Mouse (Mus musculus): Measurements from ENCODE around the gene Vps50. TPM values are rescaled to one million over a fixed set of nuclear protein-coding genes. Genes with fewer than 3 reads are reported as not detected.
"Not testable (repeated sequence)": the region's sequence is repeated elsewhere in the genome, so short reads cannot be mapped to it uniquely, and the experiment has no call there.

Vps50 gene
- polyA plus RNA-seq, 1 experiment: 1.6 TPM

DNA sequence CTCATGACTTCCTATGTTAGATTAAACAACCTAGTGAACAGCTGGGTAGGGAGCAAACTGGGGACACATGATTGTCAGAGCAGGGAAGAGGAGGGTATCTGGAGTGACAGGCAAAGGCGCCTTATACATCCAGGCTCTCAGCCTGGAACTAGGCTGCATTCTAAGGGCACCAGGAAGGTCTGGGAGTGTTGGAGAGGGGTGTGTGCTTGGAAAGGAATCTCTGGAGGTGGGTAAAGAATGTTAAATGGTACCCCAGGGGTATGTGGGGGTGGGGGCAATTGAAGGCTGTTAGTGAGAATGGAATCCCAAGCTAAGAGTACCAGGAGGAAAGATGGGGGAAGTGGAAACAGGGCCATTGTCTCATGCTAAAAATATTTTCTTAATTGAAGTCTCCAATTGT, 96.1 kb downstream of the Vps50 start:
- Histone ChIP-seq H3K9me3 (no peaks in the 10 kb centered on the region), H3K4me1 (peaks cover 4% of the 10 kb centered on the region; the same call in 1 of the 2 replicates), H3K27me3 (replicated peaks) (no peaks in the 10 kb centered on the region), H3K36me3 (replicated peaks; ENCODE audit: low read length) (peaks cover 61% of the 10 kb centered on the region), H3K4me3 (replicated peaks) (no peak overlapping the region)
- TF ChIP-seq FLI1 (IDR thresholded peaks at IDR 0.05; ENCODE audit: low read length): no peak
- TF ChIP-seq GATA1 (IDR thresholded peaks at IDR 0.05; ENCODE audit: borderline replicate concordance, low read length): no peak

GRCm38 (mm10) chr6:3612827-3613226, 114.6 kb downstream of the Vps50 start:
- H3K36me3 ChIP-seq (replicated peaks; ENCODE audit: low read length): no peaks in the 10 kb centered on the region
- TF ChIP-seq GATA1 (IDR thresholded peaks at IDR 0.05; ENCODE audit: borderline replicate concordance, low read length): no peak
- no peak for TF ChIP-seq FLI1 (IDR thresholded peaks at IDR 0.05; ENCODE audit: low read length)
- no peaks in the 10 kb centered on the region for H3K9me3 ChIP-seq
- H3K27me3 ChIP-seq (replicated peaks): no peaks in the 10 kb centered on the region
- H3K4me1 ChIP-seq: peaks cover 4% of the 10 kb centered on the region; the same call in 1 of the 2 replicates
- H3K4me3 ChIP-seq (replicated peaks): no peak overlapping the region

DNA sequence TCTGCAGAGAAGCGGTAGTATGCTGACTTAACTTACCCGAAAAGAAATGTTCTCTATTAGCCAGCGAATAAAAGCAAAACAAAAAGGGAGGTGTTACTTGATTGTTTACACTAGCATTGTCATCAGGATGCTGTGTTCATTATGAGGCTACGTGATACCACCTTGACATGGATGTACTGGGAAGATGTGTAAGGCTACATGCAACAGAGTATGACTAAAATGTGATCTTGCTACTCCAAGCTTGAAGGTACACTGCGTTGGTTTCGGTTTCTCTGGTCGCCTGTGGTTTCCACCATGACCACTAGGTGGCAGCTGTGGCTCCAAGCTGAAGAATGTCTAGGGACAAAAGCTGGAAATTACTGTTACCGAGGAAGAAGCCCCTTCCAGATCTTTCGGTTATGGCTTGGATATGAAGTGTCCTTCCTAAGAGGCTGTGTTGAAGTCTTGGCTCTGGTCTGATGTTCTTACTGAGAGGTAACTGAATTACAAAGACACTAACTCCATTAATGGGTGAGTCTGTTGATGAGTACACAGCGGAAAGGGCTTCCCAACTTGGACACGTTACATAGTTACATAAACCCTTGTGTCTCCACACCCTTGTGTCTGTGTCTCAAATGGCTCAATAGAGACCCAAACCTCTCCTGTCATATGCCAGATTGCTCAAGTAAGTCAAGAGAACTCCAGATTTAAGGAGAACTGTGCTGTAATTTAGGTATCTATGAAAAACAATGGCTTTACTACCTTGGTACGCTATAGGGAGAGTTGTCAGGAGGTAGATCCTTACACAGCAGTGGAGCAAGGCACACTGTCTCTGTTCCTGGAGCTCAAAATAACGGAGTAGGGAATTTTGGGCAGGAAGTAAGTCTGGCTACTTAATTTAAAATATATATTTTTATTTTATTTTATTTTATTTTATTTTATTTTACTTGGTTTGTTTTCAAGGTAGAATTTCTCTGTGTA, 122.5 kb downstream of the Vps50 start:
- H3K36me3 ChIP-seq (replicated peaks; ENCODE audit: low read length); H3K4me1 ChIP-seq; H3K9me3 ChIP-seq; H3K27me3 ChIP-seq (replicated peaks): not testable (repeated sequence)
- peak overlapping the region; percentile 92 for H3K4me3 ChIP-seq (replicated peaks)

Other genes starting within 250 kb of the Vps50 start
- 0.70 TPM in 1 of 2 replicates, not detected in the other for gene Samd9l, start 98.8 kb upstream of the Vps50 start, polyA plus RNA-seq (2012; ENCODE audit: insufficient read depth, low replicate concordance)
- gene Hepacam2, start 84 bp upstream of the Vps50 start, polyA plus RNA-seq (2012; ENCODE audit: insufficient read depth, low replicate concordance): not detected in 2 replicates

All from megakaryocyte, embryonic 14.5 days (primary cell).